Mouse (Mus musculus): ENCODE data around the gene Nt5c2.

DNA sequence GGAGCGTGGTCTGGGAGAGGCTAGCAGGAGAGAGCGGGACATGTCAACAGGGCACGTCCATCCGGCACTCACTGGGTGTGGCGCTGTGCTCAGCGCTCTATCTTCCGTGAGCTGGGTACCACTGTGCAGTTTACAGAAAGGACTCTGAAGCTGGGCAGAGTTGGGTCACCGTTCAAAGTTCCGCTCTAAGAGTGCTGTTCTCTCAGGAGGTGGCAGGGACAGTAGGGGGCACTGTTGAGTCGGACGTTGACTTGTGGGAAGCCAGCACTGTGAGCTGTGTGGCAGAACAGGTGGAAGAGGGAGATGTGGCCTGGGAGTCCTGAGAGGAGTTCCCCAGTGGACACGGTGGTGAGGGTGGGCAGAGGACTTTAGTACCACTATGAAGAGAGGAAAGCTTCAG, 139.2 kb downstream of the Nt5c2 start:
- TF ChIP-seq POLR2A (IDR thresholded peaks at IDR 0.05; ENCODE audit: insufficient read depth, low read depth, low read length) = no peak
- peak; percentile 98 for TF ChIP-seq CTCF (IDR thresholded peaks at IDR 0.05)
